Mouse (Mus musculus) cerebellum, postnatal 4 days (tissue): ENCODE results near the gene Grn.
"Not testable (repeated sequence)": the region's sequence is repeated elsewhere in the genome, so short reads cannot be mapped to it uniquely, and the experiment has no call there.

ENCODE experiments used
- DNase-seq, 2 experiments: peaks; one replicate each; pipeline ENCODE4 v3.0.0; 2022; ENCODE audit warnings: low spot score in 2 of 2, mixed read lengths in 1 of 2

The Grn gene

GRCm38 (mm10) chr11:102400513-102401084 is 29.5 kb upstream of the Grn start:
- no peak for DNase-seq

GRCm38 (mm10) chr11:102401898-102402500 is 28.1 kb upstream of the Grn start:
- DNase-seq: no peak

DNA sequence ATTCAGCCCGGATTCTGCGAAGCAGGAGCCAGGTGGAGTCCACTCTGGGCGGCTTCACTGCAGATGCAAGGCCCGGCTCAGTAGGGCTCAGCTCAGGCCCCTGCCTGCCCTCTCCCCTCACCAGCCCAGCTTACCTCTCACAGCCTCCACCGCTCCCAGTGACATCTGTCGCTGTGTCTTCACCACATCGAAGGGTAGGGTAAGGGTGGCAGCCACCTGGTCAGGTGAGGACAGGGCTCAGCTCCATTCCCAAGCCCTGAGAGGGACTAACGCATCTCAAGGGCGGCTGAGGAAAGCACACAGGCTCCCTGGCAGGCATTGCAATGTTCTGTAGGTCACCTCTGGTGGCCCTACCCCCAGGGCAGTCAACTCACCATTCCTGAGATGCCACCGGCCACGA is 26.5 kb upstream of the Grn start:
- DNase-seq: no peak

- DNase-seq: no peak
Observed at GRCm38 (mm10) chr11:102404161-102405010, 25.7 kb upstream of the Grn start.

DNA sequence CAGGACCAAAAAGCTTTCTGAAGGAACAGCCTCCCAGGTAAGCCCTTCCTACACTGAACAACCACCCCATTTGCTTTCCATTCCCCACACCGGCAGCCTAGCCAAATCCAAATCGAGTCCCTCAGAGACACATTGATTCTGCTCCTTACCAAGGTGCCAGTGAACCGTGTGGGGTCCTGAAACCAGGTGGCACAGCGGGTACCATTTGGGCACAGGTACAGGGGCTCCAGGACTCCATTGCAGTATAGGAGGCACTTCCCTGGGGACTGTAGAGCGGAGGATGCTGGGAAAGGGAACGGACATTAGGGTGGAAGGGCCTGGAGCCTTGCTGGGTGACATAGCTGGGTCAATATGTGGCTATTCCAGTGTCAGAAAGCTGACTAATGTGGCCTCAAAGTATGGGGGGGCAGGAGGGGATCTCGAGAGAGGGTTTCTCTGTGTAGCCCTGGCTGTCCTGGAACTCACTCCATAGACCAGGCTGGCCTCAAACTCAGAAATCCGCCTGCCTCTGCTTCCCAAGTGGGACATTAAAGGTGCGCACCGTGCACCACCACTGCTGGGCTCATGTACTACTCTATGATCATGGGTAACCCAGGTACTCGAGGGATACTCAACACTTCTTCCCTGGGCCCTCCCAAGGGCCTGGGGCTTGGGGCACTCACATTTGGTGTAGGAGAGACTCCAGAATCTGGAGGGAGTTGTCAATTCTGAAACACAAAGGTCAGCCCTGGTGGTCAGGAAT is 24.4 kb upstream of the Grn start:
- no peak for DNase-seq

DNA sequence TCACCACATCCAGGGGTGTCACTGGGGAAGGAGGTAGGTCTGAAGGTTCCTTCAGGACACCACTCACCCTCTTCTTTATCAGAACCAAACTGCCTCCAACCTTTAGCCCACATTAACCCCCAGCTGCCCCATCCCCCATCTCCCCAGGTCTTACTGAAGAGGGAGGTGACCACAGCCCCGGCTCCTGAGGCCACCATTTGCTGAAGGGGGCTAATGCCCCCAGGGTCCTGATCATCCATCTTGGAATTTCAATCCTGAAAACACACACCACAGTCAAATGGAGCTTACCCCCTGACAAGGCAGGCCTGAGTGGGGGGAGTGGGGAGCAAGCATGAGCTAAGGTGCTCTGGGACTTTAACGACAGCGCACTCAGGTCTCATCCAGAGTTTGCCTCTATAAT is 23.7 kb upstream of the Grn start:
- DNase-seq: no peak

- peak; percentile 81 to 94 for DNase-seq
Observed at GRCm38 (mm10) chr11:102406900-102407833, 22.9 kb upstream of the Grn start.

DNA sequence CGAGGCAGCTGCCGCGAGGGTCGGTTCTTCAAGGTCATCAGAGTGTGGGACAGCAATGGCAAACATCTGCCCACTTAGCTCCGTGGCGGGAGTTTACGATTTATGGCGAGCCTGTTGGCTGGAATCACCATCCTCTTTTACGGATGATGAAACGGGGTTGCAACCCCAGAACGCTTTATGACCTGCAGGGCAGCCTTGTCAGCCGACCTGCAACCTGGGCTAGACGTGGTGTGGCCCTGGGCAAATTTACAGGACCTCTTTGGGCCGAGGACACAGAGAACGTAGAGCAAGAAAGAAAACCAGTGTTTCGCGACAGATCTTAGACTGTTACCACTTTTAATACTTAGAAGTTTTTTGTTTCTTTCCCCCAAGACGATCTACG is 22.3 kb upstream of the Grn start, which contains the start of gene Slc25a39:
Gene Slc25a39 (minus strand): TSS at position 113 of the 382 bp plus-strand sequence.
- DNase-seq: no peak

GRCm38 (mm10) chr11:102408344-102408876 is 21.7 kb upstream of the Grn start:
- peak; percentile 79 to 92 for DNase-seq

DNA sequence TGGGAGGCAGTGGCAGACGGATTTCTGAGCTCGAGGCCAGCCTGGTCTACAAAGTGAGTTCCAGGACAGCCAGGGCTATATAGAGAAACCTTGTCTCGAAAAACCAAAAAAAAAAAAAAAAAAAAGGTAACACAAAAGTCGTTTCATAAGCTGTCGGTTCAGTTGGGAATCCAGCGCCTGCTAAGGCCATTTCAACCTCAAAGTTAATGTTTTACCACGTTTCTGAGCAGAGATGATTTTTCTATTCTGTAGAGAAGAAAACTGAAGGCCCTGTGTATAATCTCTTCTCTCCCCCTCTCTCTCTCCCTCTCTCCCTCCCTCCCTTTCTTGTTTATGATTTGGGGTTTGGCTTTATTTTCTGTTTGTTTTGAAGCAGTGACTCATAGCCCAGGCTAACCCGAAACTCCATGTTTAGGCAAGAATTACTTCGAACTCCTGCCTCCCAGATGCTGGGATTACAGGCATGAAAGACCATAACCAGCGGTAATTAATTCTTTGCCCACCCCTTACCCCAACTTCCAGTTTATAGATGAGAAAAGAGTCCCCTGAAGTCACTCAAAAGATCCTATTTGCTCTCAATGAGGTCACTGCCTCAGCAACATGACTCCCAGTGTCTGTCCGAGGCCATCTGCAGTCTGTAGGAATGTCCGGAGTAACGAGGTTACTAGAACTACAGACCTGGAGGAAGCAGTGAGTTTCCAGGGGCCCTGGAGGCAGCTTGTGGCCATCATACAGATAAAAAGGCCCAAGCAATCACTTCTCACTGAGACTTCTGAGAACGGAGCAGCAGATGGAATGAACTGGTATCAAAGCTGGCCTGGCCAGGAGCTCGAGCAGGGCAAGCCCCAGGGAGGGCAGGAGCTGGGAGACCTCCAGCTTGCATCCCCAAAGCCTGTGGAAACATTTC is 21.0 kb upstream of the Grn start:
- no peak for DNase-seq

- no peak for DNase-seq
Observed at GRCm38 (mm10) chr11:102409795-102410330, 20.3 kb upstream of the Grn start.

DNA sequence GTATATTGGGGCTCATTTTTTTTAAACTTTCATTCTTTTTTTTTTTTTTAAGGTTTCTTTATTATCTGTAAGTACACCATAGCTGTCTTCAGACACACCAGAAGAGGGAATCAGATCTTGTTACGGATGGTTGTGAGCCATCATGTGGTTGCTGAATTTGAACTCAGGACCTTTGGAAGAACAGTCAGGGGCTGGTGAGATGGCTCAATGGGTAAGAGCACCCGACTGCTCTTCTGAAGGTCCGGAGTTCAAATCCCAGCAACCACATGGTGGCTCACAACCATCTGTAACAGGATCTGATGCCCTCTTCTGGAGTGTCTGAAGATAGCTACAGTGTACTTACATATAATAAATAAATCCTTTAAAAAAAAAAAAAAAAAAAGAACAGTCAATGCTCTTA is 19.8 kb upstream of the Grn start:
- DNase-seq: not testable (repeated sequence)

DNA sequence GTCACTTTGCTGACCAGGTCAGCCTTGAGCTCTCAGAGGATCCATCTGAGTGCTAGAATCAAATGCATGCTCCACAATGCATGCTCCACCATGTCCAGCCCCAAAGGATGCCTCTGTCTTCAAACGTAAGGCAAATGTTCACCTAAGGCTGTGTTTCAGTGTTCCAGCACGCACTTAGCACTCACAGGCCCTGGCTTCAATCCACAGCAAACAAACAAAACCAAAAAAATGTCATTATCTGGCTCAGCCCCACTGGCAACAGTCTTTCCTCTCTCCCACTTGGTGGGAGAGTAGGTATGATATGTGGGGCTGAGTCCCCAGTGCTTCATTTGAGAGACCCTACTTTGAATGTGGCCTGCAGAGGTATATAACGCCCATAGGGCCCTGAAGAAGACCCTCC is 19.1 kb upstream of the Grn start:
- DNase-seq: no peak

- peak; percentile 92 to 93 for DNase-seq
Observed at GRCm38 (mm10) chr11:102411704-102412103, 18.4 kb upstream of the Grn start.

GRCm38 (mm10) chr11:102413059-102413458 is 17.1 kb upstream of the Grn start:
- DNase-seq: no peak

DNA sequence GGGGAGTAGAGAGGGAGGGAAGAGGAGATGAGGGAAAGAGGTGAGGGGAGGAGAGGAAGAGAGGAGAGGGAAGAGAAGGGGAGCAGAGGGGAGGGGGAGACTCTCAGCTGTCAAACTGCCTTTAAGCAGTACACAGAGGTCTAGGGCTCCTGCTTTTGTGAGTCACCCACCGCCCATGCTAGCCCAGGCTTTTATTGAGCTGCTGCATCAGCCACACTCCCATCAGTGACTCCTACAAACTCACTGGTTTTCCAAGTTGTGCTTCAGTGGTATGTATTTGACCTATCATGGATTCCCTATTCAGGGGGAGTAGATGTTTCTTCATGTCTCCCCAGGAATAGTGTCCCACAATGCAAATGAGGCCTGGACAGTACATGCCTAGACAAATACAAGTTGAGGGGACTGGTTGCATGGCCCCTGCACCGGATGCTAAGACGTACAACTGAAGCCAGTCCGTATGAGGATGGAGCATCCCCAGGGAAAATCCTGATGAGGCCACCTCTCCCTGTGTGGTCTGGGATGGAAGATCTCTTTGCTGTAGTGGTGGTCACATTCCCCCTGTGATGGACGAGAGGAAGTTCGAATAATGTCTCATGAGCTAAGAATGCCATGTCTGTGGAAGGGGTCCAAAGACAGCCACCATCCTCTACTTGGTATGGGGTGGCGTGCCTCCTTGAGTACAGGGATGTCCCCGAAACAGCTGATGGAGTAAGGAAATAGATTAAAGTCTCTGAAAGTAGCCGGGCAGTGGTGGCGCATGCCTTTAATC is 14.9 kb upstream of the Grn start:
- no peak for DNase-seq

DNA sequence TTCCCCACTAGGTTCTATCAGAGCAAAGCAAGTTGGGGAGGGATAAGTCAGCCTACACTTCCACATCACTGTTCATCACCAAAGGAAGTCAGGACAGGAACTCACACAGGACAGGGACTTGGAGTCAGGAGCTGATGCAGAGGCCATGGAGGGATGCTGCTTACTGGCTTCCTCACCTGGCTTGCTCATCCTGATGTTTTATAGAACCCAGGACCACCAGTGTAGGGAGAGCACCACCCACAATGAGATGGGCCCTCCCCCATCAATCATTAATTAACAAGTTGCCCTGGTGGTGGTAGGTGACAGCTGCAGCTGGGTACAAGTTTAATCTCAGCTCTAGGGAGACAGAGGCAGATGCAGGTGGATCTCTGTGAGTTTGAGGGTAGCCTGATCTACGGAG is 13.0 kb upstream of the Grn start:
- no peak for DNase-seq

DNA sequence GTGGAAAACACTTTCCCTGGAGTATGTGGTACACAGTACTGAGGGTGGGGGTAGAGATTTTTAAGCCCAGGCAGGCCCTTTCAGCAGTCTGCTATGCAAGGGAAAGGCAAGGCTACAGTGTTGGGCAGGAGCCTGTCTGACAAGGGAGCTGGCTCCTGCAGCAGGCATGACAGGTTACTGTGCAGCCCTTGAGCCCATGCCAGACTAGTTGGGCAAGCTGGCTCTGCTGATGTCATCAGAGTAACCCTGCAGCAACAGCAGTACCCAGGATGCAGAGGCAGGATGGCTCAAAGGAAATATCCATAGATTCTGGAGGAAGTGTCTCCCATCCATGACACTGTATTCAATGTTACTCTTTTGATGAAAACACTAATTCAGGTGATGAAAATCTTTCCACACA is 11.2 kb upstream of the Grn start:
- DNase-seq: no peak

DNA sequence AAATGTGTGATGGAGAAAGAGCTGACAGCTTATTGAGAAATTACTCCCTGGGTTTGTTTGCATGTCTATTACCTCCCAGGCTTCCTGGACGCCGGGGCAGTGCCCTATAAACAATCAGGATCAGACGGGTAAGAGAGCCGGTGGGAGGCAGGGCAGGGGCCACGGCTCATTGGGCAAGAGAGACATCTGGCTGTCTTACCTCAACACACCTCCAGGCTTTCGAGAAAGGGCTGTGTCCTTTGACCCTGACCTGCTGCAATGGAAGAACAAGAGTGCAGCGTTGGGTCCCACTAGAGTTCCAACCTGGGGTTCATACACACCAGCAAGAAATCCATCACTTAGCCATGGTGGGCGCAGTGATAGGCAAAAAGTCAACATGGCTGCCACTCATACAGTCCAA is 8.6 kb upstream of the Grn start:
- DNase-seq: no peak
